30 mouse cellular contexts compared by ENCODE assay signal in genomic region chr6:29914136-29914535, GRCm38 (mm10).
"Had no signal": no experiment of that assay in that cellular context is flagged by ENCODE, and none has a peak within 500 bp of the region (broad histone marks: within the 10 kb centered on the region; RNA-seq: fewer than 3 reads in every experiment).

No protein-coding gene starts in this region.

- H3K9me3 ChIP-seq: limb, embryonic 10.5 days; limb, embryonic 12.5 days; limb, embryonic 13.5 days; limb, embryonic 15.5 days; liver, embryonic 12.5 days; liver, embryonic 13.5 days; liver, embryonic 15.5 days; lung, embryonic 15.5 days; megakaryocyte, embryonic 14.5 days; midbrain, embryonic 10.5 days; midbrain, embryonic 12.5 days; midbrain, embryonic 13.5 days; midbrain, embryonic 15.5 days; neural tube, embryonic 12.5 days had no signal

- H3K4me2 ChIP-seq: limb, embryonic 12.5 days; limb, embryonic 13.5 days; limb, embryonic 15.5 days; liver, embryonic 11.5 days; liver, embryonic 12.5 days; liver, embryonic 13.5 days; liver, embryonic 15.5 days; lung, embryonic 14.5 days; lung, embryonic 15.5 days; midbrain, embryonic 11.5 days; midbrain, embryonic 12.5 days; midbrain, embryonic 13.5 days; midbrain, embryonic 15.5 days; neural tube, embryonic 12.5 days had no signal

- H3K27ac ChIP-seq: limb, embryonic 10.5 days; limb, embryonic 12.5 days; limb, embryonic 13.5 days; limb, embryonic 15.5 days; liver, embryonic 12.5 days; liver, embryonic 13.5 days; liver, embryonic 14.5 days; liver, embryonic 15.5 days; lung, embryonic 15.5 days; macrophage; midbrain, embryonic 10.5 days; midbrain, embryonic 12.5 days; midbrain, embryonic 13.5 days; midbrain, embryonic 15.5 days; neural tube, embryonic 12.5 days had no signal

- H3K9ac ChIP-seq: limb, embryonic 12.5 days; limb, embryonic 13.5 days; limb, embryonic 15.5 days; liver, embryonic 12.5 days; liver, embryonic 13.5 days; liver, embryonic 14.5 days; liver, embryonic 15.5 days; liver, postnatal 0 days; lung, embryonic 14.5 days; lung, embryonic 15.5 days; midbrain, embryonic 12.5 days; midbrain, embryonic 13.5 days; midbrain, embryonic 15.5 days; neural tube, embryonic 12.5 days had no signal

- ATAC-seq: liver, embryonic 12.5 days; liver, postnatal 0 days; midbrain, embryonic 13.5 days; midbrain, embryonic 15.5 days; midbrain, embryonic 16.5 days had no signal

- DNase-seq: left cerebral cortex, postnatal 4 days; liver; liver, embryonic 13.5 days; liver, postnatal 0 days; lung, adult 2 months; lung, postnatal 10 days; lung, postnatal 14 days; lung, postnatal 36 days; lung, postnatal 4 days; midbrain, embryonic 14.5 days had no signal

- H3K36me3 ChIP-seq: liver, embryonic 13.5 days; liver, embryonic 15.5 days; lung, embryonic 15.5 days had no signal

- H3K4me3 ChIP-seq: limb, embryonic 10.5 days; limb, embryonic 12.5 days; limb, embryonic 13.5 days; limb, embryonic 15.5 days; liver, embryonic 12.5 days; liver, embryonic 13.5 days; liver, embryonic 15.5 days; lung, embryonic 15.5 days; megakaryocyte, embryonic 14.5 days; midbrain, embryonic 10.5 days; midbrain, embryonic 12.5 days; midbrain, embryonic 13.5 days; midbrain, embryonic 15.5 days; myocyte; neural tube, embryonic 12.5 days had no signal
